Mouse (Mus musculus): ENCODE measurements at regions not wholly inside any gene's neighbourhood (a gene's known extent, or its start where the extent isn't known, plus 50 kb on each side); places are given as distances from the start of the nearest gene placed in this dataset.

- TF ChIP-seq POLR2A (IDR thresholded peaks at IDR 0.05; ENCODE audit: insufficient read depth, low read depth, low read length) (no peak), CTCF (IDR thresholded peaks at IDR 0.05; ENCODE audit: insufficient read depth, low read depth, low read length) (no peak)
Measured at GRCm38 (mm10) chr7:69976369-69976768, 390.2 kb downstream of the Nr2f2 start.
